Mouse (Mus musculus) T-cell, adult 2 months (primary cell): Measurements from ENCODE around the gene Igsf8.

ENCODE experiments used
- DNase-seq: peaks from one replicate; pipeline ENCODE4 v3.0.0; 2022; ENCODE audit warnings: low spot score

The Igsf8 gene

DNA sequence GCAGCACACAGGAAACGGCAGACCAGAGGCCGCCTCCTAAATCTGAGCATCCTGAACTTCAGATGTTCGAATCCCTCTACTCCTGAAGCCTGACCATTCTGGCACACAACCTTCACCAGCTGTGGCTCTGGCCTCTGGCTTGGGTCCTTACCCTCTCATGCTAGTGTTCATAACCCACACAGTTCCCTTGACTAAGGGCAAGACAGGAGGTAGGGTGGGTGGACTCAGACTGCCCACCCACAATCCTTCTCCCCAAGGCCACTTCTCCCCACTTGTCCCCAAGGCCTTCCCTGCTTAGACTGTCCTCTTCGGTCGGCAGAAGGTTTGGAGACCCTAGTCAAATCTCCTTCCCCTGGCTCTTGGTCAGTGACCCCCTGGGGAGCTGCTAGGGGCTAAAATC lies 88.1 kb downstream of the Igsf8 start:
- DNase-seq = no peak

DNA sequence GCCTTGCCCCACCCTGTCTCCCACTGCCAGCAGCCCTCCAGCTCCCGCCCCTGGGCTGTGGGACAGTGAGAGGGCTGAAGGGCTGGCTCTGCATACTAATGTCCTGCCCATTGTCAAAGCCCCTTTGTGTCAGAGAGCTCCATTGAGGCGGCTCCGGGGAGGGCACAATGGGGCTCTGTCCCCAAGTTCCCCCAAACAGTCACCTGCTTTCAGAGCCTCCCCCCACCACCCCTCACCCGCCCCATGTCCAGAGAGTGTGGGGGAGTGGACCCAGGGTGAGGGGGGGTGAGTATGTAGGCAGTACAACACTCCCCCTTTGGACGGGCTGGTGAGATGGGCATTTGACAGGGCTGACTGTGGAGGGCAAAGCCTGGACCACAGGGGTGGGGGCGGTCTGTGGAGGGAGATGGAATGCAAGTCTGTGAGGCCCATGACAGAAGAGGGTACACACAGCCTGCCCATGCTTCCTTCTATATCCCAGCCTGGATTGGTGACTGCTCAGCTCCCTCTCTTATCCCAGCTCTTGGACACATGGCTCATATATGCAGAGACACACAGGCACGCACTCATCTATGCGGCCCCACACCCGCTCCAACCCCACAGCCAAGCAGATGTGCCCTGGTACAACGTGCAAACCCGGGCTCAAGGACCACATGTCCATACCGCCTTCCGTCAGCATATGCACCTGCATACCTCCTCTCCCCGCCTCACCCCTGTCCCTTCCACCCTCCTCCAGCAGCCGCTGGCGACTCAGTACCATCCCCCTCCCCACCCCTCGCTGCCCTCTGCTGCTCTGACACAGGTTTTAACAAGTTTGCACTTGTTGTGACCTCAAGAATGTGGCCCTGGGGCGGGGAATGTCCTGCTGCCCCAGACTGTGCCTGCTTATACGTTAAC lies 88.7 kb downstream of the Igsf8 start:
- DNase-seq = no peak

DNA sequence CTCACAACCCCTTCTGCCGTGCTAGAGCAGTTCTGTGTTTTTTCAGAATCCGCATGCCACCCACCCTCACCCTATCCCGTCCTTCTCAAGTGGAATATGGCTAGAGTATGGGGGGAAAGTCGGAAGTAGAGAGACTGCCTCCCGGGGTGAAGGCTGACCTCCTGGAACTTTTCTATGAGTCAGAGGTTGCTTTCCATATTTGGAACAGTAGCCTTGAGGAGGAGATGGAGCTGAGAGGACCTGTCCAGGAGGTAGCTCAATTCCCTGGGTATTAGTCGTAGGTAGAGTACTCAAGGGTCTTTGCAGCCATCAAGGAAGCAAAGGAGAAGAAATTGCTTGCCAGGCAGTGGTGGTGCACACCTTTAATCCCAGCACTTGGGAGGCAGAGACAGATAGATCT lies 90.6 kb downstream of the Igsf8 start:
- DNase-seq = no peak

- DNase-seq = no peak
Observed at GRCm38 (mm10) chr1:172352453-172352852, 91.0 kb downstream of the Igsf8 start.

GRCm38 (mm10) chr1:172355336-172355735 lies 93.9 kb downstream of the Igsf8 start:
- no peak for DNase-seq

DNA sequence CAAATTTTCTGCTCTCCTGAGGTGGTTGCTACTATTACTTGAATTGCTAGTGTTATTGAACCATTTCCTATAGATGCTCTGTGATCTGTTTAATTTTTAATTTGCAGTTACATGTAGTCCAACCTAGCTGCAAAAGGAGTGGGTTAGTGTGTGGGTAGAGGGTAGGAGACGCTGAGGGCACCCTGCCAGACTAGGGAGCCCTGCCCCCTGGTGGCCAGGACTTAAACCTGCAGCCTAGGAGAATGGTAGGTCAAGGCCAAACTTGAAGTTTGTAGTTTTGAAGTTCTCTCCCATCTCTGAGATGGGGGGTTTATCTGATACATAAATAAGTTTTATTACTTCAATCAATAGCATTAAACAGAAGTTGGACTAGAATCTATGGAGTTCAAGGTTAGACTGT lies 96.1 kb downstream of the Igsf8 start:
- DNase-seq = peak; percentile 53

DNA sequence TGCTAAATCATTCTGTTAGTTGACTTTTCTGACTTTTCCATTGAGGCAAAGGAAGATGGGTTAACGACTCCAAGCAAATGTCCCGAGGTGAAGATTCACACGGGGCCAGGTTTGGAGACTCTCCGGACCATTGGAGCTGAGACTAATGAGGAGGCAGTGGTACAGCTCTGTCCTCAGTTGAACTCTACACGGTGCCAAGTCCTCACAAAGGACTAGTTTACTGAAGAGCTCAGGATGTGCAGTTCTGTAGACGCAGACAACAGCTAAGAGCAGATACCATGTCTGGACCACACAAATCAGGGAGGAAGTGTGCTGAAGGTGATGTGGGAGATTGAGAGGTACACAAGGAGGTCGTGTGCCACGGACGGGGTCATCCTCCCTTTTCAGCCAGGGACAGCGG lies 96.9 kb downstream of the Igsf8 start:
- no peak for DNase-seq

GRCm38 (mm10) chr1:172364684-172365083 lies 103.2 kb downstream of the Igsf8 start:
- DNase-seq = peak; percentile 31

DNA sequence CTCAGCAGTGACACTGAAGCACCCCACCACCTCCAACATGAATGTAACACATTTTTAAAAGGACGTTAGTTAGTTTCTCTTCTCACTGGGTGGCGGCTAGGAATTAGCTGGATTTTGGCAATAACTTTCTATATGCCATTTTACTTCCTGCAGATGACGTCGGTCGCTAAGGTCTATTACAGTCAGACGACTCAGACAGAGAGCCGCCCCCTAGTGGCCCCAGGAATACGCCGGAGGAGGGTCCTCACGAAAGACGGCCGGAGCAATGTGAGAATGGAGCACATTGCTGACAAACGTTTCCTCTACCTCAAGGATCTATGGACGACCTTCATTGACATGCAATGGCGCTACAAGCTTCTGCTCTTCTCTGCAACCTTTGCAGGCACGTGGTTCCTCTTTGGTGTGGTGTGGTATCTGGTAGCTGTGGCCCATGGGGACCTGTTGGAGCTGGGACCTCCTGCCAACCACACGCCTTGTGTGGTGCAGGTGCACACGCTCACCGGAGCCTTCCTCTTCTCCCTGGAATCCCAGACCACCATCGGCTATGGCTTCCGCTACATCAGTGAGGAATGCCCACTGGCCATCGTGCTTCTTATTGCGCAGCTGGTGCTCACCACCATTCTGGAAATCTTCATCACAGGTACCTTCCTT lies 107.5 kb downstream of the Igsf8 start:
- peak; percentile 83 for DNase-seq
